Mouse (Mus musculus) megakaryocyte-erythroid progenitor cell, adult 5 weeks (primary cell): ENCODE results near the gene Mphosph9. TPM values are rescaled to one million over a fixed set of nuclear protein-coding genes. Genes with fewer than 3 reads are reported as not detected.

Source experiments
- polyA plus RNA-seq: library from polyadenylated mRNA; stranded (reverse); fragments of >175 nt; gene quantifications from 2 replicates; pipeline ENCODE4 v1.2.3, GENCODE M21; 2012

Mphosph9 gene
- polyA plus RNA-seq: 2.7 and 3.5 TPM in 2 replicates

GRCm38 (mm10) chr5:124327510-124328364 lies at the start of gene Mphosph9, which contains the start of gene 2810006K23Rik:
Gene Mphosph9, minus strand, starts transcription at chr5:124327972.
Gene 2810006K23Rik, plus strand, starts transcription at chr5:124328089.

GRCm38 (mm10) chr5:124362982-124363381 lies 35.2 kb upstream of the Mphosph9 start, which contains the start of gene Cdk2ap1:
Gene Cdk2ap1, minus strand, starts transcription at chr5:124363082.

GRCm38 (mm10) chr5:124249614-124250591 lies 77.9 kb downstream of the Mphosph9 start, which contains the start of gene Pitpnm2:
Gene Pitpnm2, minus strand, starts transcription at chr5:124249760.

Other genes with a start within 250 kb of the Mphosph9 start
- gene Abcb9, start 232.2 kb downstream of the Mphosph9 start, polyA plus RNA-seq: 3.7 and 4.2 TPM in 2 replicates
- 68.0 and 69.8 TPM in 2 replicates for gene Ogfod2, start 215.7 kb downstream of the Mphosph9 start, polyA plus RNA-seq
- gene Arl6ip4, start 211.9 kb downstream of the Mphosph9 start, polyA plus RNA-seq: 98.5 and 111 TPM in 2 replicates
- 30.5 and 38.8 TPM in 2 replicates for gene Pitpnm2, start 78.2 kb downstream of the Mphosph9 start, polyA plus RNA-seq
- gene 2810006K23Rik, start 117 bp upstream of the Mphosph9 start, polyA plus RNA-seq: 5.5 and 6.2 TPM in 2 replicates
- 205 and 224 TPM in 2 replicates for gene Cdk2ap1, start 35.1 kb upstream of the Mphosph9 start, polyA plus RNA-seq
- gene Sbno1, start 98.0 kb upstream of the Mphosph9 start, polyA plus RNA-seq: 10.8 and 18.2 TPM in 2 replicates
- gene Kmt5a, start 112.0 kb upstream of the Mphosph9 start, polyA plus RNA-seq: 247 and 284 TPM in 2 replicates
- 93.7 and 113 TPM in 2 replicates for gene Rilpl2, start 150.4 kb upstream of the Mphosph9 start, polyA plus RNA-seq
- 18.1 and 20.6 TPM in 2 replicates for gene Snrnp35, start 155.2 kb upstream of the Mphosph9 start, polyA plus RNA-seq
- 3.4 TPM in 2 replicates for gene Rilpl1, start 203.4 kb upstream of the Mphosph9 start, polyA plus RNA-seq
- 180 and 193 TPM in 2 replicates for gene Tmed2, start 212.7 kb upstream of the Mphosph9 start, polyA plus RNA-seq
- 19.5 and 23.3 TPM in 2 replicates for gene Ddx55, start 224.9 kb upstream of the Mphosph9 start, polyA plus RNA-seq